Mouse (Mus musculus) limb, embryonic 10.5 days (tissue): ENCODE data around the gene Gss. TPM values are rescaled to one million over a fixed set of nuclear protein-coding genes. Genes with fewer than 3 reads are reported as not detected.
A peak's percentile ranks its signal among the peaks of the same experiment; 100 is the strongest.

Experiments used
- DNase-seq: peaks from one replicate; pipeline ENCODE4 v3.0.0-alpha.2; 2017; ENCODE audit warnings: low spot score
- H3K27ac ChIP-seq: fragments of 300-500 bp; sonication (generic); 2 replicates; pipeline ENCODE4 v1.5.1; 2016; ENCODE audit warnings: mild to moderate bottlenecking
- H3K27me3 ChIP-seq: fragments of 300-500 bp; sonication (generic); 2 replicates; pipeline ENCODE4 v1.6.1; 2016; ENCODE audit warnings: low read depth, mild to moderate bottlenecking; ENCODE audit not compliant: poor library complexity, severe bottlenecking
- H3K36me3 ChIP-seq: fragments of 300-500 bp; sonication (generic); 2 replicates; pipeline ENCODE4 v1.6.1; 2016; ENCODE audit warnings: mild to moderate bottlenecking, moderate library complexity
- H3K4me1 ChIP-seq: fragments of 300-500 bp; sonication (generic); 2 replicates; pipeline ENCODE4 v1.6.1; 2016
- H3K4me3 ChIP-seq: fragments of 300-500 bp; sonication (generic); 2 replicates; pipeline ENCODE4 v1.5.1; 2016; ENCODE audit warnings: mild to moderate bottlenecking, moderate library complexity
- H3K9me3 ChIP-seq: fragments of 300-500 bp; sonication (generic); replicated peaks from 2 replicates; pipeline ENCODE4 v1.6.1; 2016; ENCODE audit warnings: mild to moderate bottlenecking
- WGBS: fragments of 180-500 bp; shearing (Covaris S2); methylation state at CpG from one replicate; pipeline ENCODE4 v1.1.7; 2016; 5-methylcytosine and 5-hydroxymethylcytosine counted together
- polyA plus RNA-seq: library from polyadenylated mRNA; unstranded; fragments of >200 nt; fragmentation: Nextera tagmentation; extraction: Ambion mirVana; gene quantifications from 2 replicates; pipeline ENCODE4 v1.2.1, GENCODE M21; 2016

Gene Gss
- polyA plus RNA-seq, 1 experiment from 2014 or later, result 25.1 TPM

DNA sequence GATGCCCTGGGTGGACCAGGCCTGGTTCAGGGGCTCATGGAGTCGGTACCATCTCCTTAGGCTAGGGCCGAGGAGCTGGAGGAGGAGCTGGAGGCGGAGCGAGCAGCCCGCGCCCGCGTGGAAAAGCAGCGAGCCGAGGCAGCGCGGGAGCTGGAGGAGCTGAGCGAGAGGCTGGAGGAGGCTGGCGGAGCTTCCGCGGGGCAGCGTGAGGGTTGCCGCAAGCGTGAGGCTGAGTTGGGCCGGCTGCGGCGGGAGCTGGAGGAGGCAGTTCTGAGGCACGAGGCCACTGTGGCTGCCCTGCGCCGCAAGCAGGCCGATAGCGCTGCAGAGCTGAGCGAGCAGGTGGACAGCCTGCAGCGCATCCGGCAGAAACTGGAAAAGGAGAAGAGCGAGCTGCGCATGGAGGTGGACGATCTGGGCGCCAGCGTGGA is 36.6 kb upstream of the Gss start:
- peaks cover 31% of the 10 kb centered on the region for H3K4me1 ChIP-seq
- H3K4me3 ChIP-seq, result peak overlapping the region; percentile 50
- peaks cover 35% of the 10 kb centered on the region for H3K36me3 ChIP-seq
- peaks cover 92% of the 10 kb centered on the region for H3K27me3 ChIP-seq
- peak; percentile 68 for DNase-seq
- no peaks in the 10 kb centered on the region for H3K9me3 ChIP-seq
- 2% methylated on average over 35 of the region's 35 CpGs for WGBS
- H3K27ac ChIP-seq, result peak overlapping the region; percentile 46

DNA sequence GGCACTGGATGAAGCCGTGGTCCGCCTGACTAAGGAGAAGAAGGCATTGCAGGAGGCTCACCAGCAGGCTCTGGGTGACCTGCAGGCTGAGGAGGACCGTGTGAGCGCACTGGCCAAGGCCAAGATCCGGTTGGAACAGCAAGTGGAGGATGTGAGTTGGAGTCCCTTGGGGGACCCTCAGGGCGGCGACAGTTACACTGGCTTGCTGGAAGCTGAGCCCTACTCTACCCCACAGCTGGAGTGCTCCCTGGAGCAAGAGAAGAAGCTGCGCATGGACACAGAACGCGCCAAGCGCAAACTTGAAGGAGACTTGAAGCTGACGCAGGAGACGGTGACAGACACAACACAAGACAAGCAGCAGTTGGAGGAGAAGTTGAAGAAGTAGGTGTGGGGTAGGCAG is 35.9 kb upstream of the Gss start:
- 67% methylated on average over 13 of the region's 13 CpGs for WGBS
- Histone ChIP-seq H3K27ac (no peak overlapping the region), H3K27me3 (peaks cover 86% of the 10 kb centered on the region), H3K9me3 (no peaks in the 10 kb centered on the region), H3K36me3 (peaks cover 28% of the 10 kb centered on the region), H3K4me3 (no peak overlapping the region), H3K4me1 (peaks cover 31% of the 10 kb centered on the region)
- DNase-seq, result no peak

- H3K27ac ChIP-seq, result no peak overlapping the region
- H3K27me3 ChIP-seq, result peaks cover 86% of the 10 kb centered on the region
- H3K9me3 ChIP-seq, result no peaks in the 10 kb centered on the region
- no peak for DNase-seq
- no peak overlapping the region for H3K4me3 ChIP-seq
- WGBS, result 77% methylated on average over 9 of the region's 9 CpGs
- peaks cover 31% of the 10 kb centered on the region for H3K4me1 ChIP-seq
- H3K36me3 ChIP-seq, result peaks cover 24% of the 10 kb centered on the region
Observed at GRCm38 (mm10) chr2:155628112-155628511, 35.5 kb upstream of the Gss start.

DNA sequence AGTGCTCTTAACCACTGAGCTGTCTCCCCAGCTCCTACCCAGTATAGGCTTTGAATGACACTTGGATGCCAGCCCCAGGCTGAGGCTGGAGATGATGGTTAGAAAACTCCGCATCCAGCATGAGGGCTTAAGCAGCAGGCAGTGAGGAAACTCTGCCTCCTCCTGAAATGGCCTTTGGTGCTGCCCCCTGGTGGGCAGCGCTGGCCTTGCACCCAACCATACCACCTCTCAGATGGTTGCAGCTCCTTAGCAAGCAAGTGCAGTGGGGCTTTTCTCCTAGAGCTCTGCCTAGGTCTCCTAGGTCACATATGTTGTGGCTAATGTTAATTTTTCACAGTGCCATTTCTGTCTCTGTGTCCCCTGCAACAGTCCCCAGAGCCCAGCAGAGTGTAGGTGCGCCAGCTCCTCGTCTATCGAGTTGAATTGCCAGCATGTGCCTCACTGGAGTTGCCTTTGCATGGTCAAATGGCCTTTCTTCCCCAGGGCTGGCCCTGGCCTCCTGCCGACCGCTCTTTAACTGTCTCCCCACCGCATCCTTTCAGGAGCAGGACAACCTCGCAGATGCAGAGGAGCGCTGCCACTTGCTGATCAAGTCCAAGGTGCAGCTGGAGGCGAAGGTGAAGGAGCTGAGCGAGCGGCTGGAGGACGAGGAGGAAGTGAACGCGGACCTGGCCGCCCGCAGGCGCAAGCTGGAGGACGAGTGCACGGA is 34.6 kb upstream of the Gss start:
- H3K9me3 ChIP-seq, result no peaks in the 10 kb centered on the region
- peaks cover 35% of the 10 kb centered on the region for H3K4me1 ChIP-seq
- H3K27ac ChIP-seq, result no peak overlapping the region
- WGBS, result 40% methylated on average over 21 of the region's 21 CpGs
- H3K27me3 ChIP-seq, result peaks cover 86% of the 10 kb centered on the region
- H3K36me3 ChIP-seq, result peaks cover 15% of the 10 kb centered on the region
- DNase-seq, result peak; percentile 87
- H3K4me3 ChIP-seq, result no peak overlapping the region

DNA sequence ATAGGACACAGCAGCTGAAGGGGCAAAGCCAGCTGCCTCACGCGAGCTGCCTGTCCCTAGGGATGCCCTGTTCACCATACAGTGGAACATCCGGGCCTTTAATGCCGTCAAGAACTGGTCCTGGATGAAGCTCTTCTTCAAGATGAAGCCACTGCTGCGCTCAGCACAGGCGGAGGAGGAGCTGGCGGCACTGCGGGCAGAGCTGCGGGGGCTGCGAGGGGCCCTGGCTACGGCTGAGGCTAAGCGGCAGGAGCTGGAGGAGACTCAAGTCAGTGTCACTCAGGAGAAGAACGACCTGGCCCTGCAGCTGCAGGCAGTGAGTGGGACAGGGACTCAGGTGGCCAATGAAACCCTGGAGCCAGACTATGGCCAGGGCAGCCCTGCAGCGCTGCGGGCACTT is 33.7 kb upstream of the Gss start:
- 48% methylated on average over 15 of the region's 15 CpGs for WGBS

DNA sequence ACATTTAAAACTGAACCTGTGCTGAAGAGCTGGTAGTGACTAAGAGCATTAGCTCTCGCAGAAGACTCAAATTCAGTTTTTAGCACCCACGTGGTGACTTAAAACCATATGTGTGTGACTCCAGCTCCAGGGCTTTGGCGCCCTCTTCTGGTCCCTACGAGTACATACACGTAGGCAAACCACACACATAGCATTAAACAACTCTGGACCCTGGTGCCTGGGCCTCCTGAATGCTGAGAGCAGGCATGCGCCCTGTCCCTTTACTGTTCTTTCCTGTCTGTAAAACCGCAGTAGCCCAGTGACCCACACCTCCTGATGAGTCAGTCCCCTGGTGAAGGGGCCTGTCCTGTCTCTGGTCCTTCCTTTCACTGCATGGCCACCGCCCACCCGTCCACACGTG is 32.1 kb upstream of the Gss start:
- DNase-seq, result no peak
- Histone ChIP-seq H3K36me3 (no peaks in the 10 kb centered on the region), H3K27me3 (peaks cover 77% of the 10 kb centered on the region), H3K27ac (no peak overlapping the region), H3K4me1 (peaks cover 21% of the 10 kb centered on the region), H3K4me3 (no peak overlapping the region), H3K9me3 (no peaks in the 10 kb centered on the region)
- WGBS, result 46% methylated on average over 10 of the region's 10 CpGs

More for the DNA sequence above, 33.7 kb upstream of the Gss start:
- Histone ChIP-seq H3K36me3 (peaks cover 6% of the 10 kb centered on the region), H3K27ac (no peak overlapping the region), H3K9me3 (no peaks in the 10 kb centered on the region), H3K4me1 (peaks cover 30% of the 10 kb centered on the region), H3K27me3 (peaks cover 84% of the 10 kb centered on the region), H3K4me3 (no peak overlapping the region)
- no peak for DNase-seq

GRCm38 (mm10) chr2:155623996-155624395 is 31.4 kb upstream of the Gss start:
- Histone ChIP-seq H3K4me1 (peaks cover 17% of the 10 kb centered on the region), H3K4me3 (no peak overlapping the region), H3K9me3 (no peaks in the 10 kb centered on the region), H3K27ac (no peak overlapping the region), H3K36me3 (no peaks in the 10 kb centered on the region), H3K27me3 (peaks cover 69% of the 10 kb centered on the region)
- 88% methylated on average over 6 of the region's 6 CpGs for WGBS
- DNase-seq, result no peak

- H3K27me3 ChIP-seq, result peaks cover 55% of the 10 kb centered on the region
- H3K4me1 ChIP-seq, result peaks cover 16% of the 10 kb centered on the region
Observed at GRCm38 (mm10) chr2:155622606-155623005, 30.0 kb upstream of the Gss start.

DNA sequence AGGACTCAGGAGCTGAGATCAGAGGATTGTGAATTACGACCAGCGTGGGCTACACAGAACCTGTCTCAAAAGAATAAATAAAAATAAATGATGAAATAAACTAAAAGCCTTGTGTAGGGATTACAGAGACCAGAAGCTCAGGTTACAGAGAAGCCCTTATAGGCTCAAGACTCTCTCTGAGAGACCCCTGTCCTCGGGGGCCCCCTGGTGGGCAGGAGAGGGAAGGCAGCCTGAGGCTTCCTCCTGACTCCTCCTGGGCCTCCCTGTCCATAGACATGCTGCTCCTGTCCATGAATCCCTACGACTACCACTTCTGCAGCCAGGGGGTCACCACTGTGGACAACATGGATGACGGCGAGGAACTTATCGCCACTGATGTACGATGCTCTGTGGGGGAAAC is 27.2 kb upstream of the Gss start:
- no peak overlapping the region for H3K27ac ChIP-seq
- no peaks in the 10 kb centered on the region for H3K36me3 ChIP-seq
- no peaks in the 10 kb centered on the region for H3K9me3 ChIP-seq
- DNase-seq, result peak; percentile 90
- H3K4me3 ChIP-seq, result no peak overlapping the region
- 18% methylated on average over 8 of the region's 8 CpGs for WGBS
- peaks cover 16% of the 10 kb centered on the region for H3K4me1 ChIP-seq
- H3K27me3 ChIP-seq, result peaks cover 30% of the 10 kb centered on the region

More at GRCm38 (mm10) chr2:155622606-155623005, 30.0 kb upstream of the Gss start:
- H3K9me3 ChIP-seq, result no peaks in the 10 kb centered on the region
- H3K36me3 ChIP-seq, result no peaks in the 10 kb centered on the region
- 25% methylated on average over 11 of the region's 11 CpGs for WGBS
- no peak overlapping the region for H3K4me3 ChIP-seq
- DNase-seq, result no peak
- H3K27ac ChIP-seq, result no peak overlapping the region

DNA sequence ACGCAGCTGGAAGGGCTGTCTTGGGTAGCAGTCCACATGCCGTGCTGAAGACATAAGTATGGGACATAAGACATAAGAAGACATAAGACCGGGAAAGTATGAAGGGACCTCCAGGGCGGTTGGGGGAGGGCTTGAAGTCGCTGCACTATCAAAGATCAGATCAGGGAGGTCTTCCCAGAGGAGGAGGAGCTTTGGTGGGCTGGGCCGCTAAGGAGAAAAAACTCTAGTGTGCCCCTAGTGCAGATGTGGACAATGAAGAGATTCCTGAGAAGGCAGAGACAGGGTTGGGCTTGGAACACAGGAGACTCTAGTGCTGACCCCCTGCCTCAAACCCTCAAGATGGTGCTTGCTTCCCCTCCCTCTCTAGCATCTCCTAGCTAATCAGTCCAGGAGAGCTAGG is 24.4 kb upstream of the Gss start:
- Histone ChIP-seq H3K36me3 (no peaks in the 10 kb centered on the region), H3K4me1 (peaks cover 22% of the 10 kb centered on the region), H3K4me3 (no peak overlapping the region), H3K27ac (no peak overlapping the region), H3K27me3 (peaks cover 26% of the 10 kb centered on the region), H3K9me3 (no peaks in the 10 kb centered on the region)
- DNase-seq, result no peak
- WGBS, result 64% methylated on average over 6 of the region's 6 CpGs

DNA sequence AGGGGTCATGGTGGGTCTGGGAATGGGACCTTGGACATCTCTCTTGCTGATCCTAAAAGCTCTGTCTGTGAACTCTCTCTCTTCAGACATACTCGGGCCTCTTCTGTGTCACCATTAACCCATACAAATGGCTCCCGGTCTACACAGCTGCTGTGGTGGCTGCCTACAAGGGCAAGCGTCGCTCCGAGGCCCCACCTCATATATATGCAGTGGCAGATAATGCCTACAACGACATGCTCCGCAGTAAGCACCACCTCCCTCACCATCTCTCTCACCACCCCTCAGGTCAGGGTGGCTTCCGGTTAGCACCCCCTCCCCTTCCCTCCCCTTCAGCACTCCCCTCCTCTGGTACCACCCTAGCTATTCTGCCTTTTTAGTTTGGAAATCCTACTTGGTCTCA is 21.3 kb upstream of the Gss start:
- no peak overlapping the region for H3K27ac ChIP-seq

DNA sequence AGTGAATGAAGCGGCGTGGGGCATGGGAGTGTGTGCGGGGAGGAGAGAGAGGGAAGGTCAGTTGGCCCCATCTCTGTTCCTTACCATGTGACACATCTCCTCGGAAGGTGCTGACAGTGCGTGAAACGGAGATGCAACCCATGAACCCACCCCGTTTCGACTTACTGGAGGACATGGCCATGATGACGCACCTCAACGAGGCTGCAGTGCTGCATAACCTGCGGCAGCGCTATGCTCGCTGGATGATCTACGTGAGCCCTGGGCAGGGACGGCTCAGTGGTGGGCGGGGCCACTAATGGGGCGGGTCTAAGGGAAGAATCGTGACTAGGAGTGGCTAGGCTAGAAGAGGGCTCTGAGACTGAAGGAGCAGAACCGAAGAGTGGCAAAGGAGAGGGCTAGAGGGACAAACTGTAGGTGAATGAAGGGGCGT is 20.7 kb upstream of the Gss start:
- no peaks in the 10 kb centered on the region for H3K9me3 ChIP-seq
- peaks cover 14% of the 10 kb centered on the region for H3K27me3 ChIP-seq
- DNase-seq, result peak; percentile 63
- peaks cover 12% of the 10 kb centered on the region for H3K4me1 ChIP-seq
- 4% methylated on average over 20 of the region's 20 CpGs for WGBS
- 0 out of 2 replicates have a peak overlapping the region, but pooled peaks have one; percentile 26 for H3K27ac ChIP-seq
- H3K4me3 ChIP-seq, result peak overlapping the region; percentile 45
- H3K36me3 ChIP-seq, result no peaks in the 10 kb centered on the region

More for the DNA sequence above, 21.3 kb upstream of the Gss start:
- Histone ChIP-seq H3K4me1 (peaks cover 14% of the 10 kb centered on the region), H3K27me3 (peaks cover 14% of the 10 kb centered on the region), H3K36me3 (no peaks in the 10 kb centered on the region), H3K9me3 (no peaks in the 10 kb centered on the region), H3K4me3 (peak overlapping the region; percentile 45)
- WGBS, result 63% methylated on average over 8 of the region's 8 CpGs
- DNase-seq, result no peak

DNA sequence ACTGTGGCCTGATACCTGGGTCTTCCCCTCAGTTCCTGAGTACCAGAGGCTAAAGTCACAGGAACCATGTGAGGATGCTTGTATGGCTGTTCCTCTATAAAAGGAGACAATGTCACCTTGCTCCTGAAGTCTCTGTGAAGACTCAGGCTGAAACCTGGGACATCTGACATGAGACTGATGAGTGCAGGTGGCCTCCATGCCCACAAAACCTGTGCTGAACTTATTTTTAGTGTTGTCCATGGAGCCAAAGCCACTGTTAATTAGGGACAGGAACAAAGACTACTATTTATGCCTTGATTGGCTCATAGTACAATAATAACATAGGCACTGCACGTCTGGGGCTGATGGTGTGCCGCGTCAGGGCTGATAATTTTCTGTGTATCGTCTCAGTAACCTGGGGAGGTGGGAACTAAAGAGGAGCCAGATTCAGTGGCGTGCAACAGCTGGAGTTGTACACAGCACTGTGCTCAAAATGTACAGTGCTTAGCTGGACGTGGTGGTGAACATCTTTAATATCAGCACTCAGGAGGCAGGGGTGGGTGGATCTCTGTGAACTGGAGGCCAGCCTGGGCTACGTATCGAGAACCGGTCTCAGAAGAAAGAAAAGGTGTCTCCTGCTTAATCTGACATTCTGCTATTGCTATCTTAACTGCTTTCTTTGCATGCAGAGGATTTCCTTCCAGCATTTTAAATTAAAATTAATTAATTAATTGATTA is 19.4 kb upstream of the Gss start:
- Histone ChIP-seq H3K4me3 (no peak overlapping the region), H3K9me3 (no peaks in the 10 kb centered on the region), H3K36me3 (no peaks in the 10 kb centered on the region), H3K27ac (no peak overlapping the region), H3K4me1 (peaks cover 12% of the 10 kb centered on the region), H3K27me3 (peaks cover 14% of the 10 kb centered on the region)
- 89% methylated on average over 9 of the region's 9 CpGs for WGBS
- DNase-seq, result no peak
